Mouse (Mus musculus): Measurements from ENCODE around the gene Esp4. TPM values are rescaled to one million over a fixed set of nuclear protein-coding genes. Genes with fewer than 3 reads are reported as not detected.
"Not testable (repeated sequence)": the region's sequence is repeated elsewhere in the genome, so short reads cannot be mapped to it uniquely, and the experiment has no call there.

The Esp4 gene
- not detected in 2 replicates for polyA plus RNA-seq (2012; ENCODE audit: insufficient read depth, insufficient read length, low replicate concordance, missing spikeins)

GRCm38 (mm10) chr17:40598294-40598693, at the start of gene Esp4:
TSS of gene Esp4 (plus strand) at chr17:40598594.
- TF ChIP-seq CTCF (IDR thresholded peaks at IDR 0.05; ENCODE audit: insufficient read depth, low read depth, low read length) (no peak), POLR2A (IDR thresholded peaks at IDR 0.05; ENCODE audit: insufficient read depth, low read depth, low read length) (no peak)
- H3K4me1 ChIP-seq (ENCODE audit: control insufficient read depth, insufficient read depth, low read length): no peaks in the 10 kb centered on the region
- H3K4me3 ChIP-seq (ENCODE audit: insufficient read depth, low read depth, low read length): no peak within 1 kb of the TSS
- H3K27ac ChIP-seq (ENCODE audit: insufficient read depth, low read depth, low read length): no peak within 1 kb of the TSS

- 84% methylated on average over 1 of the region's 1 CpGs for WGBS
- no peak overlapping the region for H3K4me3 ChIP-seq (ENCODE audit: insufficient read depth, low read depth, low read length)
- H3K4me1 ChIP-seq (ENCODE audit: control insufficient read depth, insufficient read depth, low read length): no peaks in the 10 kb centered on the region
- no peak overlapping the region for H3K27ac ChIP-seq (ENCODE audit: insufficient read depth, low read depth, low read length)
- TF ChIP-seq POLR2A (IDR thresholded peaks at IDR 0.05; ENCODE audit: insufficient read depth, low read depth, low read length): no peak
- TF ChIP-seq CTCF (IDR thresholded peaks at IDR 0.05; ENCODE audit: insufficient read depth, low read depth, low read length): no peak
Observed at GRCm38 (mm10) chr17:40553470-40553869, 44.9 kb upstream of the Esp4 start.

GRCm38 (mm10) chr17:40561207-40561606, 37.2 kb upstream of the Esp4 start, which contains the start of gene Esp6:
TSS of gene Esp6 (plus strand) at chr17:40561507.
- Histone ChIP-seq H3K27ac (ENCODE audit: insufficient read depth, low read depth, low read length) (no peak within 1 kb of the TSS), H3K4me3 (ENCODE audit: insufficient read depth, low read depth, low read length) (no peak within 1 kb of the TSS), H3K4me1 (ENCODE audit: control insufficient read depth, insufficient read depth, low read length) (no peaks in the 10 kb centered on the region)
- WGBS: 89% methylated on average over 5 of the region's 5 CpGs
- TF ChIP-seq CTCF (IDR thresholded peaks at IDR 0.05; ENCODE audit: insufficient read depth, low read depth, low read length) (no peak), POLR2A (IDR thresholded peaks at IDR 0.05; ENCODE audit: insufficient read depth, low read depth, low read length) (no peak)

- not testable (repeated sequence) for H3K4me3 ChIP-seq (ENCODE audit: insufficient read depth, low read depth, low read length); H3K4me1 ChIP-seq (ENCODE audit: control insufficient read depth, insufficient read depth, low read length); H3K27ac ChIP-seq (ENCODE audit: insufficient read depth, low read depth, low read length)
- 58% methylated on average over 6 of the region's 6 CpGs for WGBS
Observed at GRCm38 (mm10) chr17:40583906-40584305, 14.5 kb upstream of the Esp4 start.

- no peak overlapping the region for H3K27ac ChIP-seq (ENCODE audit: insufficient read depth, low read depth, low read length)
- TF ChIP-seq POLR2A (IDR thresholded peaks at IDR 0.05; ENCODE audit: insufficient read depth, low read depth, low read length): no peak
- no peak for TF ChIP-seq CTCF (IDR thresholded peaks at IDR 0.05; ENCODE audit: insufficient read depth, low read depth, low read length)
- no peaks in the 10 kb centered on the region for H3K4me1 ChIP-seq (ENCODE audit: control insufficient read depth, insufficient read depth, low read length)
- no peak overlapping the region for H3K4me3 ChIP-seq (ENCODE audit: insufficient read depth, low read depth, low read length)
Observed at GRCm38 (mm10) chr17:40591297-40591696, 7.1 kb upstream of the Esp4 start.

- H3K4me3 ChIP-seq (ENCODE audit: insufficient read depth, low read depth, low read length); H3K4me1 ChIP-seq (ENCODE audit: control insufficient read depth, insufficient read depth, low read length); H3K27ac ChIP-seq (ENCODE audit: insufficient read depth, low read depth, low read length): not testable (repeated sequence)
- WGBS: 93% methylated on average over 1 of the region's 1 CpGs
Observed at GRCm38 (mm10) chr17:40631775-40632174, 33.4 kb downstream of the Esp4 start, which contains the start of gene Esp3. TSS of gene Esp3 (plus strand) at chr17:40632075.

Other genes with a start within 250 kb of the Esp4 start
- not detected in 2 replicates for gene Esp8, start 78.6 kb upstream of the Esp4 start, polyA plus RNA-seq (2012; ENCODE audit: insufficient read depth, insufficient read length, low replicate concordance, missing spikeins)
- not detected in 2 replicates for gene Esp6, start 37.1 kb upstream of the Esp4 start, polyA plus RNA-seq (2012; ENCODE audit: insufficient read depth, insufficient read length, low replicate concordance, missing spikeins)
- gene Esp3, start 33.5 kb downstream of the Esp4 start, polyA plus RNA-seq (2012; ENCODE audit: insufficient read depth, insufficient read length, low replicate concordance, missing spikeins): not detected in 2 replicates
- not detected in 2 replicates for gene Esp1, start 128.5 kb downstream of the Esp4 start, polyA plus RNA-seq (2012; ENCODE audit: insufficient read depth, insufficient read length, low replicate concordance, missing spikeins)
- not detected in 2 replicates for gene Crisp2, start 208.4 kb downstream of the Esp4 start, polyA plus RNA-seq (2012; ENCODE audit: insufficient read depth, insufficient read length, low replicate concordance, missing spikeins)
- gene Rhag, start 212.5 kb downstream of the Esp4 start, polyA plus RNA-seq (2012; ENCODE audit: insufficient read depth, insufficient read length, low replicate concordance, missing spikeins): not detected in 2 replicates